Comparison of ENCODE assay signal across 16 mouse cellular contexts in genomic region chr1:25204636-25205035, GRCm38 (mm10).
DNase-seq lines count a peak whose midpoint lies in the region; ATAC-seq lines count a peak whose summit lies in the region.
"Had no signal": no experiment of that assay in that cellular context is flagged by ENCODE, and none has a peak within 500 bp of the region (broad histone marks: within the 10 kb centered on the region; RNA-seq: fewer than 3 reads in every experiment).

No protein-coding gene starts in this region.

- H3K9me3 ChIP-seq in forebrain, embryonic 16.5 days (ENCODE audit: control insufficient read depth, low read length): no peaks in the 10 kb centered on the region
- no peaks in the 10 kb centered on the region for H3K9me3 ChIP-seq in midbrain, embryonic 13.5 days
- H3K9me3 ChIP-seq: heart, embryonic 13.5 days; liver, embryonic 13.5 days; neural tube, embryonic 13.5 days; stomach, embryonic 15.5 days had no signal

- DNase-seq in cerebellum, postnatal 10 days: peak; percentile 20 to 25
- no peak for DNase-seq in cerebellum, adult 18-20 months
- DNase-seq in ZHBTc4 (ENCODE audit: low read depth, low spot score): peak; percentile 30
- DNase-seq in adrenal gland, postnatal 14 days: no peak
- DNase-seq in right cerebral cortex, postnatal 4 days: no peak
- DNase-seq in layer of hippocampus, postnatal 14 days (ENCODE audit: low spot score in 2 of 2): no peak
- DNase-seq: cerebellum, adult 11 months; kidney, adult 8-10 months; liver, embryonic 13.5 days; lung, postnatal 14 days; spleen, adult 18-20 months had no signal

- no peak overlapping the region for H3K27ac ChIP-seq in forebrain, embryonic 16.5 days (ENCODE audit: low read length)
- H3K27ac ChIP-seq in midbrain, embryonic 13.5 days: peak overlapping the region; percentile 19
- H3K27ac ChIP-seq: heart, embryonic 13.5 days; liver, embryonic 13.5 days; neural tube, embryonic 13.5 days; stomach, embryonic 15.5 days had no signal

- no peaks in the 10 kb centered on the region for H3K27me3 ChIP-seq in forebrain, embryonic 16.5 days (replicated peaks; ENCODE audit: control insufficient read depth, insufficient read depth, low read length)
- no peaks in the 10 kb centered on the region for H3K27me3 ChIP-seq in midbrain, embryonic 13.5 days
- H3K27me3 ChIP-seq: heart, embryonic 13.5 days; liver, embryonic 13.5 days; neural tube, embryonic 13.5 days; stomach, embryonic 15.5 days had no signal

- no peak overlapping the region for H3K9ac ChIP-seq in forebrain, embryonic 16.5 days (replicated peaks; ENCODE audit: low read depth, low read length)
- H3K9ac ChIP-seq in midbrain, embryonic 13.5 days (replicated peaks): no peak overlapping the region
- H3K9ac ChIP-seq: heart, embryonic 13.5 days; liver, embryonic 13.5 days; neural tube, embryonic 13.5 days; stomach, embryonic 15.5 days had no signal

- WGBS in forebrain, embryonic 16.5 days: 29% methylated on average over 5 of the region's 5 CpGs
- WGBS in midbrain, embryonic 13.5 days: 21% methylated on average over 5 of the region's 5 CpGs

- H3K36me3 ChIP-seq in forebrain, embryonic 16.5 days (ENCODE audit: control insufficient read depth, insufficient read depth): no peaks in the 10 kb centered on the region
- no peaks in the 10 kb centered on the region for H3K36me3 ChIP-seq in midbrain, embryonic 13.5 days
- H3K36me3 ChIP-seq: heart, embryonic 13.5 days; liver, embryonic 13.5 days; neural tube, embryonic 13.5 days; stomach, embryonic 15.5 days had no signal

- H3K4me1 ChIP-seq in forebrain, embryonic 16.5 days (replicated peaks; ENCODE audit: control insufficient read depth, insufficient read depth, low read length): 0 out of 2 replicates have a peak, but pooled peaks cover 2% of the 10 kb centered on the region
- H3K4me1 ChIP-seq in midbrain, embryonic 13.5 days (replicated peaks): 0 out of 2 replicates have a peak, but pooled peaks cover 4% of the 10 kb centered on the region
- H3K4me1 ChIP-seq: heart, embryonic 13.5 days; liver, embryonic 13.5 days; neural tube, embryonic 13.5 days; stomach, embryonic 15.5 days had no signal

- ATAC-seq in forebrain, embryonic 16.5 days: peak; percentile 62; the same call in 1 of the 2 replicates
- peak; percentile 90 for ATAC-seq in midbrain, embryonic 13.5 days

- H3K4me2 ChIP-seq in forebrain, embryonic 16.5 days (ENCODE audit: low read length): no peak overlapping the region
- H3K4me2 ChIP-seq in midbrain, embryonic 13.5 days (replicated peaks): no peak overlapping the region
- H3K4me2 ChIP-seq: heart, embryonic 13.5 days; liver, embryonic 13.5 days; neural tube, embryonic 13.5 days; stomach, embryonic 15.5 days had no signal

- no peak overlapping the region for H3K4me3 ChIP-seq in forebrain, embryonic 16.5 days (replicated peaks; ENCODE audit: low read length)
- no peak overlapping the region for H3K4me3 ChIP-seq in midbrain, embryonic 13.5 days (replicated peaks)
- H3K4me3 ChIP-seq: heart, embryonic 13.5 days; liver, embryonic 13.5 days; neural tube, embryonic 13.5 days; stomach, embryonic 15.5 days had no signal

Comparison
In these comparisons a context has a peak if more than half of its experiments do, and no peak if none do; other contexts are left out.
1. DNase-seq: peak in cerebellum, postnatal 10 days (2 of 2) and ZHBTc4 (single experiment); none in cerebellum, adult 18-20 months (0 of 2), adrenal gland, postnatal 14 days (single experiment), right cerebral cortex, postnatal 4 days (single experiment) and layer of hippocampus, postnatal 14 days (0 of 2).